Mouse (Mus musculus) telencephalon, adult 2 months (tissue): Measurements from ENCODE around the gene Klc1.
A peak's percentile ranks its signal among the peaks of the same experiment; 100 is the strongest.

ENCODE experiments used
- DNase-seq: peaks from one replicate; pipeline ENCODE4 v3.0.0-alpha.2; 2011; ENCODE audit warnings: low read depth, low spot score

Klc1 gene

GRCm38 (mm10) chr12:111813111-111813765 lies 54.6 kb downstream of the Klc1 start:
- no peak for DNase-seq

- peak; percentile 99 for DNase-seq
These were observed 55.3 kb downstream of the Klc1 start, which contains the start of the genes Xrcc3 and Zfyve21 for GRCm38 (mm10) chr12:111813766-111814617. TSS of gene Xrcc3 (minus strand) at chr12:111813873. TSS of gene Zfyve21 (plus strand) at chr12:111814170.

DNA sequence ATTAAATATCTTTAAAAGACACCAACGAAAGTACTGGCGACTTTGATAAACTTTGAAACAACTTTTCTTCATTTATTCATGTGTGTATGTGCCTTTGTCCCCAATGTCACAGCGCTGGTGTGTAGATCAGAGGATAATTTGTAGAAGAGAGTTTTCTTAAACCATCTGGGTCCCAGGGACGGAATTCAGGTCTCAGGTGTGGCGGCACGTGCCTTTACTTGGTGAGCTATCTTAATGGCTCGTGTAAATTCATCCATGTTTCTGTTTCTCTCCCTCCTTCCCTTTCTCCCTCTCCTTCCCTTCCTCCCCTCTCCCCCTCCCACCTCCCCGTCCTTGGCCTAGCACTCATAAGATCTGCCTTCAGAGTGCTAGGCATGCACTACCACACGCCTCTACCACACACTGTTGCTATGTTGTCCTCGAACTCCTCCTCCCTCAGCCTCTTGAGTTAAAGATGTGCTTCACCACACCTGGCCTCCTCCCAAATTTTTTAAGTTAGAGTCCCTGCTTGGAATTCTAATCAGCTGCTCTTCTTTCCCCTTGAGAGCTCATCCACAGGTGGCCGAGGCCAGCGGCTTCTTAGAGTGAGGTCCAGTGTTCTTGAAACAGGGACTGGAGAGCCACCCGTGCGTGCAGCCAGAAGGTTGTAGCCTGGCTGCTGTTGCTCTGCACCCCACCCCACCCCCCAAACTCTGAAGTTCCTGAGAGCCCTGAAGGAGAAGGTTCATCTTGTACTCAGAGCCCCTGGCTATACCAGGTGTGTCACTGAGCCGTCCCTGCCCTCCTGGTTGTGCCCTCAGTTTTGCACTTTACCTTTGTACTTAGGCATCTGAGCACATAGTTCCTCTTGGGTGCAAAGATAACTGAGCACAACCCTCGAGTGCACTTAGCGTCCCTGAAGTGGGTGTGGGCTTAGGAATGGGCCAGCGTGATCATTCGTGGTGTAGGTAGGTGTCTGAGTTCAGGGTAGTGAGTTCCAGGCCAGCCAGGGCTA lies 56.4 kb downstream of the Klc1 start:
- no peak for DNase-seq

DNA sequence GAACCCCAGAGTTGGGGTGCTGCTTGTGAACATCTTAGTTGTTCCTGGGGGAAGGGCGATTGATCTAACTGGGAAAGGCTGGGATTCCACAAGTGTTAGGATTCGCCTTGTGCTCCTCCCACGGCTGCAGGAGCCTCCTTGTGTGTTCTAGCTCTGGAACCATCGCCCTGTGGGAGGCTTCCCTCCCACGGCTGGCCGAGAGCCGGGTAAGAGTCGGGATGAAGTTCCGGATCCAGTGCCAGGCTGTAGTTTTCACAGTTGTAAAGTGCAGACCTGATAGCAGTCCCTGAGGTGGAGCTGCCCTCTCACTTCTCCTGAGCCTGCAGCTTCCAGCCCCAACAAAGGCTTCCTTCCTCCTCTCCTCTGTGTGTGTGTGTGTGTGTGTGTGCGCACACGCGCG lies 57.9 kb downstream of the Klc1 start:
- DNase-seq = peak; percentile 64

DNA sequence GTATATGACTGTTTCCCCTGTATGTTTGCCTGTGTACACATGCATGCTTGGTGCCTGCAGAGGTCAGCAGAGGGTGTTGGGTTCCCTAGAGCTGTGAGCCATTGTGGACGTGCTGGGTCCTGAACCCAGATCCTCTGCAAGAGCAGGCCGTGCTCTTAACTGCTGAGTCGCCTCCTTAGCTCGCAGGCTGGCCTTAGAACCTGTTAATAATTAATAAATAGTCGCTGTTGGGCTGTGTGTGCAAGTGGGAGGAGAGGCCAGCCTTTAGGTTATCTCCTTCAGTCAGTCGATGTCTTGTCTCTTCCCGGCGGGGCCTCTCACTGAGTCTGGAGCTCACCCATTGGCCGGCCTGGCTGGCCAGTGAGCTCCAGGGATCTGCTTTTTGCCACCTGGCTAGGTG lies 58.3 kb downstream of the Klc1 start:
- no peak for DNase-seq

DNA sequence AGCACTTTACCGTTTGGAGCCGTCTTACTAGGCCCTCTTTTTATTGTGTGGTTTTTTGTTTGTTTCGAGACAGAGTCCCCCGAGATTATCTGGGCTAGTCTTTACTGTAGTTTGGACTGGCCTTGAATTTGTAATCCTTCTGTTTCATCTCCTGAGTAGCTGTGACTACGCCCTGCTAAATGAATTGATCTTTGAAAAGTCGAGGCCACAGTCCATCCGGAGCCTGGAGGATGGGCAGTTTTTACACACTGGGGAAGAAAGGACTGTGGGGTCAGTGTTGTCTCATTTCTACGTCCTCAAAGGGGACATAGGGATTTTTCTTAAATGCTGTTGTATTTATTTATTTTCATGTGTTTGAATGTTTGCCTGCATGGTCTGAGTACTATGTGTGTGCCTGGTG lies 59.3 kb downstream of the Klc1 start:
- DNase-seq = no peak

DNA sequence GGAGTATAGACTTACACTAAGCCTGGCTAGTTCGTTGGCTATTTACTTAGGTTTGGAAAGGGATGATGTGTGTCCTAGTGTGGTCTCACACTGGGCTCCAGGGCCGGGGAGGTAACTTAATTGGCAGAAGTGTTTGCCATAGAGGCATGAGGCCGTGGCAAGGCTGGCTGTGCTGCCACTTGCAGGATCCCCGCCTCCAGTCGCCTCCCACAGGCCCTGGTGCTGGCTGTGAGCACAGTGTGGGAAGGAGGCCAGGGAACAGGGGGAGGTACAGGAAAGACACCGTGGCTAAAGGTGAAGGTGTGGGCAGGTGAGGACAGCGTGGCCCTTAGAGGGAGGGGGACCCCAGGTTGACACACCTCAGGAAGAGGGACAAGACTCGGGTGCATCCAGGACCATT lies 61.3 kb downstream of the Klc1 start:
- no peak for DNase-seq

- DNase-seq = no peak
These were observed 62.1 kb downstream of the Klc1 start for GRCm38 (mm10) chr12:111820708-111821107.

DNA sequence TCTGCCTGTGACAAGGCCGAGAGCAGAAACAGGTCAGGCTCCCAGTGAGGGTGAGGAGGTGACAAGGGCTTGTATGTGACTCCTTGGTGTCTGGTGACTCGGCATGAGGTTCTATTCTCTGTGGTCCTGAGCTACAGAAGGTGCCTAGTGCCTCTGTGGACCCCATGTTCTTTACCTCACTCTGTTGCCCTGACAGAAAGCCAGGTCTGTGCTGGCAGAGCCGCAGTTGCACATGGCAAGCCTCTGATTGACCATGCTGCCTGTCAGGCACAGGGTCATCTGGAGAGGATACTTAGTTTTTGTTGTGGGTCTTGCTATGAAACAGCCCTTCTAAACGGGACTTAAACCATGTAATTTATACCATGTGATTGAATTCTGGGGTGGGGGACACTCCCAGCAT lies 63.3 kb downstream of the Klc1 start:
- DNase-seq = no peak

DNA sequence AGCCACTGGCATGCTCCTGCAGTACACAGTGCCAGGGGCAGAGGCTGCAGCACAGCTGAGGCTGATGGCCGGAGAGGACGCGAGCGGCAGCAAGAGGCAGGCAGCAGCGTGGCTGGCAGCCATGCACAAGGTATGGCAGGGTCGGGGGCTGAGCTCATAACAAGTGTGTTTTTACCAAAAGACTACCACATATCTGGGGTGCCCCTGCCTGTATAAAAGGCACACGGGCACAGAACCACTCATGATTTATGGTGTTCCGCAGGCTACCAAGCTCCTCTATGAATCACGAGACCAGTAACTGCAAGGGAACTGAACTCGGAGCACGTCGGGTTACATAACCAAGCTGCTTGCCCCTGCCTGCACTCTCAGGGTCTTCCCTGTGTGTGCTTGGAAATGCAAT lies 68.9 kb downstream of the Klc1 start:
- no peak for DNase-seq

DNA sequence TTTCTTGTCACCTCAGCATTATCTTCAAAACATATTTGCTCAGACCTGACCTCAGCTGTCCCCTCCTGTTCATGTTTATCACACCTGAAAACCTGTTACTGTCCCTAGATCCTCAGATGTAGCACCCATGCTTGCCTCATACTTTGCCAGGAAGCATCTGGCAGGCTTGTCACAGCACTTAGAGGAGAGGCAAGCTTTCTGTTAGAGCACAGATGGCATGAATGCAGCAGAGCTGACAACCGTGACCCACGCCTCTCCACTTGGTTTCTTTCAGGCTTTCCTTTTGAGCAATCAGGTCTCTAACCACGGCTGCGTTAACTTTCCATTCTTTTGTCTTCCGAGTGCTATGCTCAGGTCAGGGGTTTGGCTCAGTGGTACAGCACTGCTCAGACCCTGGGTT lies 70.8 kb downstream of the Klc1 start:
- peak; percentile 65 for DNase-seq

DNA sequence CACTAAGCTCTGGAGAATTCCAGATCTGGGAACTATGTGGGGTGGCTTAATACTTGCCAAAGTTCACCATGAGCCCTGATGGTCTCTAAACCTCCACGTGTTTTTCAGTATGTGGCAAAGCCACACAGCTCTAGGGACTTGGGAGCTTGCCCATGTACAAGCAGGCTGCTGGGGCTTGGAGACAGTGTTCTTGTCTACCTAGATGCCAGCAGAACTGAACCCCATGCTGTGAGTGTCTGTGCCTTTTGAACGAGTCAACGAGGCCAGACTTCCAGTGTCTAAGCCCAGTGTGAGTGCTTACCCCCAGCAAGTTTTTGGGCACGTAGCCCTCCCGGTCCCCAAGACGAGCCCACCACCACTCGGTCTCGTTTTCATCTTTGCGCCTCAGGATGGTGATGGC lies 71.3 kb downstream of the Klc1 start:
- DNase-seq = no peak

DNA sequence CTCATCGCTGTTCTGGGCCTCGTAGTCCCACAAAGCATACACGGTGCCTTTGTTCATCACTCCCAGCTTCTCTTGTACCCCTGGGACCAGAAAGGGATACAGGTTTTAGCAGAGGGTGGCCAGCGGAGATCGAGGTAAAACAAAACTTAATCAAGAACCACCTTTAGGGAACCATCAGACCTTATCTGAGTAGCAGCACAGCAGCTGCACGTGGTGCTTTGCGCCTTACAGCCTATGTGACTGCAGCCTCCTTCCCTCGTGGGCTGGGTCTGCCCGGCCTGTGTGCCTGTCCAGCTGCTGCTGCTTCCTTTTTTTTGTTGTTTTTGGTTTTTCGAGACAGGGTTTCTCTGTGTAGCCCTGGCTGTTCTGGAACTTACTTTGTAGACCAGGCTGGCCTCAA lies 71.7 kb downstream of the Klc1 start:
- no peak for DNase-seq

DNA sequence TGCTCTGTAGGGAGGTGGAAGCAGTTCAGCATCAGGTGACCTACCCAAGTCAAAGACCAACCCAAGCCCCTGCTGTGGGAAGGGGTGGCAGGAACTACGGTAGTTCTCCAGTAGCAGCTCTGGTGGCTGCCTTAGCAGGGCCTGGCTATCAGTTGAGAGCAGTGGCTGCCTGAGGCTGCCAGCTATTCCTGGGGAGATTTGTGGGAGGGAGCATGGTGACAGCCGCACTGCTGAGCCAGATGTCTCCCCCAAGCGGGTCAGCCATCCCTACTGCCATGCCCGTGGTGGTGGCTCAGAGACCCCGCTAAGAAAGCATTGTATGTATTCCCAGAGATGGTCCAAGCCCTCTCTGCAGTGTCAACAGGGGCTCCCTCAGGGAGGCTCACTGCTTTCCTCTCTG lies 74.0 kb downstream of the Klc1 start:
- no peak for DNase-seq

GRCm38 (mm10) chr12:111833457-111833856 lies 74.8 kb downstream of the Klc1 start:
- DNase-seq = no peak

DNA sequence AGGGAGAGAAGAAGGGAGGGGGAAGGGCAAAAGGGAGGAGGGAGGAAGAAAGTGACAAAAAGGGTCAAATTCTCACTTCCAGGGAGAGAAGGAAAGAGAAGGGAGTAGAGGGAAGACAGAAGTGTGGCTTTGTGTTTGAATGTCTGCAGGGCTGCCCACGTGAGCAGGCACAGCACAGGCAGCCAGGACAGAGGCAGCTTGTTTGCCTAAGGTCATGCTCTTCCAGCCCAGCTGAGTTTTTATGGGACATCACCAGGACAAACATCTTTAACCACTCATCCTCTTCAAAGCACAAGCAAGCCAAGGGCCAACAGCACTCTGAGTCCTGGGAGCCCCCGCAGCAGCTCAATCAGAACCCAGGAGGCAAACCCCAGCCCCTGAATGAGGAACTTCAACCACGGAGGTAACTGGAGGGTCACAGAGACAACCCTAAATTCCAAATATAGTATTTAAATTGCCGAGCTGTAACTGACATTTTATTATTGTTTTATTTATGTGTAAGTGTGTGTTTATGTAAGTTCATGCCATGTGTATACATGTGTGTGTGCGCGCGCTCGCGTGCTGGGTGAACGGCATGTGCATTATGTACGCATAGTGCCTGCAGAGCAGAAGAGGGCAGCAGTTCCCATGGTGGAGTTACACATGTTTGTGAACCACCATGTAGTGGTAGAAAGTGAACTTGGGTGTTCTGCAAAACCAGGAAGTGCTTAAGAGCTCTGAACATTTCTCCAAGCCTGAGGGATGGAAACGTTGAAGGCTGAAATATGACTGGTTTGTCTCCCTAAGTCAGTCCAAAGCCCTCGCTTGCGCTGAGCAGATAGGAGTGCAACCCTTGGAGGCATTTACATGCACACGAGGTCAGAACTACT lies 84.2 kb downstream of the Klc1 start:
- DNase-seq = no peak

DNA sequence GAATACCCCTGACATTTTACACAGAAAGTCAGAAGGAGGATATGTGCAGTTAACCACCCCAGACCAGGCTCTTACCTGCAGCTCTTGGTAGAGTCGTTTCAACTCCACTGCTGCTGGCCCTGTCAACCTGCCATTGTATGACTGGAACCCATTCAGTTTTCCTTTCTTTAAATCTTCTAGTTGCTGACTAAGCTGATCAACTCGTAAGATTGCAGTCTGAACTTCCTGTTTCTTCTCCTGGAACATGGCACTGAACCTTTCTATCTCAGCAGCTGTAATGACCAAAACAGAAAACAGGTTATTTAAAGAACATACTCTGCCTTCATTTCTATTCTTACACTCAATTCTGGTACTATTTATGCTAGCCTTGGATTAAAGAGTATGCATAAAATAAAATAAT lies 84.8 kb downstream of the Klc1 start:
- DNase-seq = no peak

GRCm38 (mm10) chr12:111845953-111846352 lies 87.3 kb downstream of the Klc1 start:
- no peak for DNase-seq

DNA sequence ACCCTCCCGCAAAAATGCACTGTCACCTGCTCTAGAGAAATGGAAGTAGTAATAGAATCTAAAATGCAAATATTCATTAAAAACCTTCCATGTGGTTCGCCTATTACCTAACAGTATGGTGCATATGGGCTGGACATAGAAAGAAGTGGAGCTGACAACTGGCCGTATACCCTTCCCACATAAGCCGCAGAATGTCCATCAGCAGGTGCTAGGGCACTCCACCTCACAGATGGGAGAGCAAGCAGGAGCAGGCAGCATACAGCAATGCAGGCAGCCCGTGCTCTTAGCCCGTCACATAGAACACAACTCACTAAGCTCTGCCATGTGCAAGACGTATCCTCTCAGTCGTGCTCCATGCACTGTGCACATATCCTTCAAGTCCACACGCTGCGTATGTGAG lies 88.2 kb downstream of the Klc1 start:
- DNase-seq = no peak

DNA sequence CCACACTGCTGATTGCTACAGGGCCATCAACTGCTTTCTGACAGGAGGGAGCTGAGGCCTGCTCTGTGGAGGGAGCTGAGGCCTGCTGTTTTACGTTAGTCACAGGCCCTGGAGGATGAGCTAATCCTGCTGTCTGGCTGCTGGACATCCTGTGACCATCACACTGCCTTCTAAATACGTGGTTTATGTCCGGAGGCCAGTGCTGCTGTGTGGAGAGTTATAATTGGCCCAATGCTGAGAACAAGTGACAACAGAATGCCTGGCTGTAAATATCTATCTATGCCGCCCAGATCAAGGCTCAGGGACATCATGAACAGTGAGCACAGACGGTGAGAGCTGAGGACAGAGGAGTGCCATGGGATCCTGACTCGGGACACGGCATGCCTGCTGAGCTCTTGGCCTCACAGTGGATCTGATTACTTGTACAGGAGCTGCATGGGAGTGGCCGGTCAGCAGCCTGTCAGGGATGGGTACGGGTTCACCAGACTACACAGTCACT lies 89.7 kb downstream of the Klc1 start:
- DNase-seq = no peak

GRCm38 (mm10) chr12:111851235-111851634 lies 92.6 kb downstream of the Klc1 start:
- DNase-seq = no peak
